Mouse (Mus musculus) small intestine, adult 2 months (tissue): ENCODE measurements around the gene Tns3.

ENCODE experiments used
- CTCF ChIP-seq: fragments of 200-500 bp; IDR thresholded peaks from 2 replicates; pipeline ENCODE4 v1.5.1; 2012; ENCODE audit warnings: low read depth, mild to moderate bottlenecking, control low read depth, inconsistent platforms, low read length, moderate library complexity, mixed read lengths; ENCODE audit not compliant: insufficient replicate concordance, insufficient read length; ENCODE audit errors: extremely low read depth
- POLR2A ChIP-seq: fragments of 200-500 bp; IDR thresholded peaks from 2 replicates; pipeline ENCODE4 v1.6.1; 2012; ENCODE audit warnings: low read depth, mild to moderate bottlenecking, control low read depth, inconsistent platforms, low read length, moderate library complexity

DNA sequence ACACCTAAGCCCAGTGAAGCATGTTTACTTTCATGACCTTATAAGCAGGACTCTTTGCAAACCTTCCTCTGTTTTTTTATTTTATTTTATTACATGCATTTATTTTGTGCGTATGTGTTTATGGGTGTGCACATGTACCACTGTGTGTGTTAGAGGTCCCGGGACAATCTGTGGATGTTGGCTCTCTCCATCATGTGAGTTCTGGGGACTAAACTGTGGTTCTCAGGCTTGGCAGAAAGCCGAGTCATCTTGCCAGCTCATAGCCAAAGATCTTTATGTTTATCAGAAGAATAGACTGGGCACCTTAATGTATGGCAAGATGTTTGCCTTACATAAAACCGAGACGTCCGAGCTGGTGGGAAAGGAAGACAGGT lies 27.8 kb upstream of the Tns3 start:
- TF ChIP-seq CTCF: no peak
- TF ChIP-seq POLR2A: no peak
